Mouse (Mus musculus): ENCODE data around the gene Git1. TPM values are rescaled to one million over a fixed set of nuclear protein-coding genes. Genes with fewer than 3 reads are reported as not detected.
"Not testable (repeated sequence)": the region's sequence is repeated elsewhere in the genome, so short reads cannot be mapped to it uniquely, and the experiment has no call there.

Gene Git1
- polyA plus RNA-seq, 1 experiment, result 37.9 TPM

- no peak for TF ChIP-seq CTCF (IDR thresholded peaks at IDR 0.05; ENCODE audit: borderline replicate concordance, insufficient read depth, low read length)
- peak; percentile 69 for TF ChIP-seq POLR2A (IDR thresholded peaks at IDR 0.05; ENCODE audit: low read depth, low read length)
- 0 out of 2 replicates have a peak within 1 kb of the TSS, but pooled peaks have one; percentile 7 for H3K27ac ChIP-seq (ENCODE audit: insufficient read depth, low read length)
- peak within 1 kb of the TSS; percentile 28 for H3K4me3 ChIP-seq (ENCODE audit: insufficient read depth, low read length)
- no peaks in the 10 kb centered on the region for H3K4me1 ChIP-seq (ENCODE audit: control insufficient read depth, insufficient read depth, low read length)
These were observed 21.7 kb downstream of the Git1 start, which contains the start of gene Abhd15 for GRCm38 (mm10) chr11:77514832-77515636. Abhd15 (plus strand) TSS chr11:77515121.

- H3K4me1 ChIP-seq (ENCODE audit: control insufficient read depth, insufficient read depth, low read length), result no peaks in the 10 kb centered on the region
- TF ChIP-seq POLR2A (IDR thresholded peaks at IDR 0.05; ENCODE audit: low read depth, low read length) (no peak), CTCF (IDR thresholded peaks at IDR 0.05; ENCODE audit: borderline replicate concordance, insufficient read depth, low read length) (no peak)
- peak within 1 kb of the TSS; percentile 28 for H3K4me3 ChIP-seq (ENCODE audit: insufficient read depth, low read length)
- H3K27ac ChIP-seq (ENCODE audit: insufficient read depth, low read length), result no peak within 1 kb of the TSS
These were observed 22.5 kb downstream of the Git1 start, which contains the start of gene Trp53i13 for GRCm38 (mm10) chr11:77515637-77516552. Trp53i13 (minus strand) TSS chr11:77515980.

- H3K27ac ChIP-seq (ENCODE audit: insufficient read depth, low read length), result no peak overlapping the region
- no peak overlapping the region for H3K4me3 ChIP-seq (ENCODE audit: insufficient read depth, low read length)
- H3K4me1 ChIP-seq (ENCODE audit: control insufficient read depth, insufficient read depth, low read length), result no peaks in the 10 kb centered on the region
- TF ChIP-seq POLR2A (IDR thresholded peaks at IDR 0.05; ENCODE audit: low read depth, low read length) (no peak), CTCF (IDR thresholded peaks at IDR 0.05; ENCODE audit: borderline replicate concordance, insufficient read depth, low read length) (no peak)
These were observed 23.4 kb downstream of the Git1 start for GRCm38 (mm10) chr11:77516553-77517425.

GRCm38 (mm10) chr11:77518051-77518798, 24.9 kb downstream of the Git1 start:
- no peak overlapping the region for H3K4me3 ChIP-seq (ENCODE audit: insufficient read depth, low read length)
- TF ChIP-seq CTCF (IDR thresholded peaks at IDR 0.05; ENCODE audit: borderline replicate concordance, insufficient read depth, low read length) (no peak), POLR2A (IDR thresholded peaks at IDR 0.05; ENCODE audit: low read depth, low read length) (no peak)
- H3K27ac ChIP-seq (ENCODE audit: insufficient read depth, low read length), result no peak overlapping the region
- no peaks in the 10 kb centered on the region for H3K4me1 ChIP-seq (ENCODE audit: control insufficient read depth, insufficient read depth, low read length)

- TF ChIP-seq CTCF (IDR thresholded peaks at IDR 0.05; ENCODE audit: borderline replicate concordance, insufficient read depth, low read length) (no peak), POLR2A (IDR thresholded peaks at IDR 0.05; ENCODE audit: low read depth, low read length) (no peak)
- Histone ChIP-seq H3K4me1 (ENCODE audit: control insufficient read depth, insufficient read depth, low read length) (no peaks in the 10 kb centered on the region), H3K27ac (ENCODE audit: insufficient read depth, low read length) (no peak within 1 kb of the TSS), H3K4me3 (ENCODE audit: insufficient read depth, low read length) (no peak within 1 kb of the TSS)
These were observed 25.7 kb downstream of the Git1 start, which contains the start of gene Gm10392 for GRCm38 (mm10) chr11:77519043-77519442. Gm10392 (minus strand) TSS chr11:77519198.

GRCm38 (mm10) chr11:77520601-77521529, 27.5 kb downstream of the Git1 start:
- Histone ChIP-seq H3K4me3 (ENCODE audit: insufficient read depth, low read length) (no peak overlapping the region), H3K27ac (ENCODE audit: insufficient read depth, low read length) (no peak overlapping the region), H3K4me1 (ENCODE audit: control insufficient read depth, insufficient read depth, low read length) (no peaks in the 10 kb centered on the region)
- TF ChIP-seq POLR2A (IDR thresholded peaks at IDR 0.05; ENCODE audit: low read depth, low read length), result no peak
- no peak for TF ChIP-seq CTCF (IDR thresholded peaks at IDR 0.05; ENCODE audit: borderline replicate concordance, insufficient read depth, low read length)

DNA sequence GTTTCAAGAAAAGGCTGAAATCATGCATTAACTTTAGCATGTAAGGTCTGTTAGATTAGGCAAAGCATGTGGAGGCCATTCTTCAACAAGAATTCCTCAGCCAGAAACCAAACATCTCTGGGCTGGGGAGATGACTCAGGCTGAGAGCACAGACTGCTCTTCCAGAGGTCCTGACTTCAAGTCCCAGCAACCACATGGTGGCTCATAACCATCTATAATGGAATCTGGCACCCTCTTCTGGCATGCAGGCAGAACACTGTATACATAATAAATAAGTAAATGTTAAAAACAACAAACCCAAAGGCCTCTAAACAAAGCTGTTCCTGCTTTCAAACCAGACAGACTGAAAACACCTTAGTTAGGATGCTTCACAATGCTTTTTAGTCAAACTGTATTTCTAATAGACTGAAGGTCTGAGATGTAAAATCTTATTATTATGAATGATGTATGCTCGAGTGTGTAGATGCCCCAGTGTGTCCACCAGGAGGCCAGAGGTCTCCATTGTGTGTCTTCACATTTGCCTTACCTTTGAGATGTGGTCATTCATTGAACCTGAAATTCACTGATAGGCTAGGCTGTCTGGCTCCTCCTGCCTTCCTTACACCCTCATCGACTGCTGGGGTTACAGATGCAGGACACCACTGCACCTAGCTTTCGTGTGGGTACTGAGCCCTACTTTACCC, 32.6 kb downstream of the Git1 start:
- no peak overlapping the region for H3K27ac ChIP-seq (ENCODE audit: insufficient read depth, low read length)

GRCm38 (mm10) chr11:77528420-77528819, 35.1 kb downstream of the Git1 start:
- H3K4me1 ChIP-seq (ENCODE audit: control insufficient read depth, insufficient read depth, low read length), result not testable (repeated sequence)

More for the DNA sequence above, 32.6 kb downstream of the Git1 start:
- no peak overlapping the region for H3K4me3 ChIP-seq (ENCODE audit: insufficient read depth, low read length)
- TF ChIP-seq CTCF (IDR thresholded peaks at IDR 0.05; ENCODE audit: borderline replicate concordance, insufficient read depth, low read length) (no peak), POLR2A (IDR thresholded peaks at IDR 0.05; ENCODE audit: low read depth, low read length) (no peak)
- H3K4me1 ChIP-seq (ENCODE audit: control insufficient read depth, insufficient read depth, low read length), result no peaks in the 10 kb centered on the region

More at GRCm38 (mm10) chr11:77528420-77528819, 35.1 kb downstream of the Git1 start:
- H3K4me3 ChIP-seq (ENCODE audit: insufficient read depth, low read length); H3K27ac ChIP-seq (ENCODE audit: insufficient read depth, low read length): not testable (repeated sequence)
